Mouse (Mus musculus): ENCODE data around the gene Tmod2. TPM values are rescaled to one million over a fixed set of nuclear protein-coding genes. Genes with fewer than 3 reads are reported as not detected.
"Not testable (repeated sequence)": the region's sequence is repeated elsewhere in the genome, so short reads cannot be mapped to it uniquely, and the experiment has no call there.

The Tmod2 gene
- 112 and 121 TPM in 2 replicates for polyA plus RNA-seq (2016; fragmentation: Nextera tagmentation; extraction: Ambion mirVana)

GRCm38 (mm10) chr9:75610571-75611493, at the start of gene Tmod2:
TSS of gene Tmod2 (minus strand) at chr9:75611325.
- H3K27me3 ChIP-seq: no peaks in the 10 kb centered on the region
- H3K36me3 ChIP-seq (replicated peaks): no peaks in the 10 kb centered on the region
- peak within 1 kb of the TSS; percentile 82 for H3K9ac ChIP-seq
- peak; percentile 93 for ATAC-seq (ENCODE audit: low FRiP score)
- peak within 1 kb of the TSS; percentile 74 for H3K4me2 ChIP-seq
- H3K27ac ChIP-seq: peak within 1 kb of the TSS; percentile 89
- peaks cover 8% of the 10 kb centered on the region for H3K4me1 ChIP-seq
- H3K9me3 ChIP-seq: no peaks in the 10 kb centered on the region
- WGBS: under 1% methylated on average over 72 of the region's 74 CpGs
- H3K4me3 ChIP-seq (replicated peaks): peak within 1 kb of the TSS; percentile 83

- Histone ChIP-seq H3K36me3 (replicated peaks) (peaks cover 51% of the 10 kb centered on the region), H3K4me3 (replicated peaks) (no peak overlapping the region), H3K9me3 (no peaks in the 10 kb centered on the region), H3K27ac (no peak overlapping the region), H3K4me2 (no peak overlapping the region), H3K27me3 (no peaks in the 10 kb centered on the region), H3K4me1 (no peaks in the 10 kb centered on the region), H3K9ac (no peak overlapping the region)
- WGBS: 87% methylated on average over 8 of the region's 8 CpGs
- ATAC-seq (ENCODE audit: low FRiP score): no peak
Observed at GRCm38 (mm10) chr9:75660917-75661316, 49.8 kb upstream of the Tmod2 start.

GRCm38 (mm10) chr9:75656456-75656855, 45.3 kb upstream of the Tmod2 start:
- 87% methylated on average over 2 of the region's 3 CpGs for WGBS
- not testable (repeated sequence) for ATAC-seq (ENCODE audit: low FRiP score); H3K9me3 ChIP-seq; H3K9ac ChIP-seq; H3K27ac ChIP-seq; H3K27me3 ChIP-seq; H3K4me2 ChIP-seq; H3K4me3 ChIP-seq (replicated peaks); H3K4me1 ChIP-seq
- peaks cover 40% of the 10 kb centered on the region for H3K36me3 ChIP-seq (replicated peaks)

GRCm38 (mm10) chr9:75653981-75654911, 43.1 kb upstream of the Tmod2 start:
- WGBS: 78% methylated on average over 12 of the region's 12 CpGs

GRCm38 (mm10) chr9:75645405-75645804, 34.3 kb upstream of the Tmod2 start:
- no peak overlapping the region for H3K9ac ChIP-seq
- ATAC-seq (ENCODE audit: low FRiP score): no peak
- peaks cover 2% of the 10 kb centered on the region; the same call in 1 of the 2 replicates for H3K9me3 ChIP-seq
- H3K4me2 ChIP-seq: no peak overlapping the region
- H3K4me3 ChIP-seq (replicated peaks): no peak overlapping the region
- WGBS: 80% methylated on average over 3 of the region's 3 CpGs
- no peaks in the 10 kb centered on the region for H3K27me3 ChIP-seq
- H3K27ac ChIP-seq: no peak overlapping the region
- peaks cover 58% of the 10 kb centered on the region for H3K36me3 ChIP-seq (replicated peaks)
- no peaks in the 10 kb centered on the region for H3K4me1 ChIP-seq

More at GRCm38 (mm10) chr9:75653981-75654911, 43.1 kb upstream of the Tmod2 start:
- H3K4me1 ChIP-seq: no peaks in the 10 kb centered on the region
- H3K4me3 ChIP-seq (replicated peaks): no peak overlapping the region
- no peaks in the 10 kb centered on the region for H3K27me3 ChIP-seq
- H3K9ac ChIP-seq: no peak overlapping the region
- H3K4me2 ChIP-seq: no peak overlapping the region
- no peak overlapping the region for H3K27ac ChIP-seq
- H3K36me3 ChIP-seq (replicated peaks): peaks cover 40% of the 10 kb centered on the region
- H3K9me3 ChIP-seq: no peaks in the 10 kb centered on the region
- ATAC-seq (ENCODE audit: low FRiP score): no peak

GRCm38 (mm10) chr9:75634226-75634625, 23.1 kb upstream of the Tmod2 start:
- Histone ChIP-seq H3K27me3 (no peaks in the 10 kb centered on the region), H3K36me3 (replicated peaks) (no peaks in the 10 kb centered on the region), H3K4me2 (no peak overlapping the region), H3K9ac (no peak overlapping the region), H3K4me3 (replicated peaks) (no peak overlapping the region), H3K9me3 (no peaks in the 10 kb centered on the region), H3K4me1 (no peaks in the 10 kb centered on the region), H3K27ac (no peak overlapping the region)
- no peak for ATAC-seq (ENCODE audit: low FRiP score)
- 82% methylated on average over 4 of the region's 4 CpGs for WGBS

GRCm38 (mm10) chr9:75633603-75634002, 22.5 kb upstream of the Tmod2 start:
- no peak overlapping the region for H3K4me2 ChIP-seq
- H3K27ac ChIP-seq: no peak overlapping the region
- WGBS: 95% methylated on average over 8 of the region's 8 CpGs
- no peak overlapping the region for H3K9ac ChIP-seq
- no peak overlapping the region for H3K4me3 ChIP-seq (replicated peaks)
- H3K36me3 ChIP-seq (replicated peaks): no peaks in the 10 kb centered on the region
- no peak for ATAC-seq (ENCODE audit: low FRiP score)
- H3K27me3 ChIP-seq: no peaks in the 10 kb centered on the region
- H3K4me1 ChIP-seq: no peaks in the 10 kb centered on the region
- no peaks in the 10 kb centered on the region for H3K9me3 ChIP-seq

- no peak for ATAC-seq (ENCODE audit: low FRiP score)
- Histone ChIP-seq H3K27ac (no peak overlapping the region), H3K4me1 (no peaks in the 10 kb centered on the region), H3K4me3 (replicated peaks) (no peak overlapping the region), H3K4me2 (no peak overlapping the region), H3K9me3 (no peaks in the 10 kb centered on the region), H3K36me3 (replicated peaks) (no peaks in the 10 kb centered on the region), H3K9ac (no peak overlapping the region), H3K27me3 (no peaks in the 10 kb centered on the region)
- WGBS: 32% methylated on average over 1 of the region's 1 CpGs
Observed at GRCm38 (mm10) chr9:75632902-75633301, 21.8 kb upstream of the Tmod2 start.

- 61% methylated on average over 10 of the region's 10 CpGs for WGBS
- no peaks in the 10 kb centered on the region for H3K36me3 ChIP-seq (replicated peaks)
- no peak overlapping the region for H3K4me2 ChIP-seq
- no peaks in the 10 kb centered on the region for H3K9me3 ChIP-seq
- H3K4me1 ChIP-seq: no peaks in the 10 kb centered on the region
- no peak overlapping the region for H3K9ac ChIP-seq
- 0 out of 2 replicates have a peak, but pooled peaks cover 3% of the 10 kb centered on the region for H3K27me3 ChIP-seq
- H3K27ac ChIP-seq: no peak overlapping the region
- H3K4me3 ChIP-seq (replicated peaks): no peak overlapping the region
- ATAC-seq (ENCODE audit: low FRiP score): 0 out of 2 replicates have a peak, but pooled peaks have one; percentile 34
Observed at GRCm38 (mm10) chr9:75632111-75632510, 21.0 kb upstream of the Tmod2 start.

GRCm38 (mm10) chr9:75630823-75631454, 19.8 kb upstream of the Tmod2 start:
- 85% methylated on average over 8 of the region's 8 CpGs for WGBS
- H3K4me2 ChIP-seq: no peak overlapping the region
- no peak for ATAC-seq (ENCODE audit: low FRiP score)
- no peaks in the 10 kb centered on the region for H3K36me3 ChIP-seq (replicated peaks)
- no peak overlapping the region for H3K4me3 ChIP-seq (replicated peaks)
- 0 out of 2 replicates have a peak, but pooled peaks cover 7% of the 10 kb centered on the region for H3K27me3 ChIP-seq
- H3K9me3 ChIP-seq: no peaks in the 10 kb centered on the region
- H3K27ac ChIP-seq: no peak overlapping the region
- H3K4me1 ChIP-seq: 0 out of 2 replicates have a peak, but pooled peaks cover 7% of the 10 kb centered on the region
- no peak overlapping the region for H3K9ac ChIP-seq

GRCm38 (mm10) chr9:75626308-75626604, 15.1 kb upstream of the Tmod2 start:
- Histone ChIP-seq H3K4me3 (replicated peaks) (peak overlapping the region; percentile 63), H3K9ac (peak overlapping the region; percentile 82), H3K27me3 (peaks cover 16% of the 10 kb centered on the region), H3K4me2 (peak overlapping the region; percentile 86), H3K27ac (peak overlapping the region; percentile 83), H3K36me3 (replicated peaks) (no peaks in the 10 kb centered on the region), H3K9me3 (no peaks in the 10 kb centered on the region), H3K4me1 (peaks cover 14% of the 10 kb centered on the region)
- ATAC-seq (ENCODE audit: low FRiP score): no peak
- 2% methylated on average over 14 of the region's 14 CpGs for WGBS

Measured in forebrain, embryonic 12.5 days (tissue).